In the genomic region with DNA sequence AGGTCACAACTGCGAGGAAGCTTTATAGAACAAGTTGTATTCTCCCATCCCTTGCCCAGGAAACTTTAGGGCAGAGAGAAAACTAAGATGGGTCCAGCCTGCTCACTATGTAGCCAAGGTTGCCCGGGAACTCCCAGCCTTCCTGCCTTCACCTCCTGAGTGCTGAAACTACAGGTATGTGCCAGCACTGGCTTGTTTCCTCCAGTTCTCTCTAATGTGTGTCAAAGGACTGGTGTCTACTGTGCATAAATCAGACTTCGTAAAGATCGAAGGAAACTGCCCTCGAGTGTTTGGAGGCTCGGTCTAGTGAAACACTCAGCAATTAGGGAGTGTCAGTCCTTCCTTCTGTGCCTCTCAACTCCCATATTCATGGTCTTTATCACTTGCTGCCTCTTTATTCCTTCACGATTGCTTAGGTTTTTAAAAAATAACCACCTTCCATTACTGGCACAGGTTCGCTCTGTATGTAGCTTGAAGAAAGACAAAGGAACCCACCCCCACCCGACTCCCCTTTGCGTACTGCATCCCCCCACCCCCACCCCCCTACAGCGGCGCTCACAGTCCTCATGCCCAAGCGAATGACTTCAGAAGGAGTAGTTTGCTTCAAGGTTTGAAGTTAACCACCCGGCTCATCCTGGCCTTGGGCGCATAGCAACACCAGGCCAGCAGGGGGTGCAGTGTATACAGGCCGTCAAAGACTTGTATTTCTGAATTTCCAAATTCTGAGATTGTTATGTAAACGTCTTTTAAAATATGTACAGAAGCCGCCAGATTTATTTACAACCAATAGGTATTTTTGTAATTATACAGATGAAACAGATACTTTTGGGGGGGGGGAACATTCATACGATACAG, we compare ENCODE assay signal across 8 mouse cellular contexts. TPM values are rescaled to one million over a fixed set of nuclear protein-coding genes. Genes with fewer than 3 reads are reported as not detected.
A peak's percentile ranks its signal among the peaks of the same experiment; 100 is the strongest.
DNase-seq lines count a peak whose midpoint lies in the region; ATAC-seq and TF ChIP-seq lines count a peak whose summit lies in the region.

No protein-coding gene starts in this region.

- H3K27me3 ChIP-seq in E14TG2a.4 (ENCODE audit: insufficient read depth, low read length): peaks cover 9% of the 10 kb centered on the region; the same call in 1 of the 2 replicates
- H3K27me3 ChIP-seq in forebrain, postnatal 0 days (ENCODE audit: insufficient read depth, low read length): no peaks in the 10 kb centered on the region
- H3K27me3 ChIP-seq in lung, embryonic 15.5 days: no peaks in the 10 kb centered on the region

- H3K27ac ChIP-seq in forebrain, postnatal 0 days (ENCODE audit: low read depth, low read length): no peak overlapping the region
- no peak overlapping the region for H3K27ac ChIP-seq in lung, embryonic 15.5 days

- peak; percentile 58; the same call in 1 of the 2 replicates for ATAC-seq in forebrain, postnatal 0 days
- ATAC-seq in lung, embryonic 15.5 days (ENCODE audit: borderline replicate concordance, extremely low read depth, low FRiP score, low TSS enrichment): no peak

- DNase-seq in c-Kit-positive CD71-positive TER-119-negative erythroid progenitor cells, embryonic 14.5 days (ENCODE audit: low read depth): peak; percentile 43
- peak; percentile 75 for DNase-seq in forebrain, postnatal 0 days
- DNase-seq in heart, postnatal 4 days: peak; percentile 88
- peak; percentile 83 for DNase-seq in layer of hippocampus, adult 9-10 months (ENCODE audit: low spot score)
- peak; percentile 31 for DNase-seq in ovary, adult 18-20 months (ENCODE audit: low spot score)
- DNase-seq in thymus, postnatal 0 days (ENCODE audit: low spot score): peak; percentile 85

- peak overlapping the region; percentile 51 for H3K4me2 ChIP-seq in forebrain, postnatal 0 days (ENCODE audit: low read depth)
- H3K4me2 ChIP-seq in lung, embryonic 15.5 days: peak overlapping the region; percentile 84

- H3K36me3 ChIP-seq in E14TG2a.4 (ENCODE audit: insufficient read depth, low read length): no peaks in the 10 kb centered on the region
- H3K36me3 ChIP-seq in forebrain, postnatal 0 days (ENCODE audit: insufficient read depth): no peaks in the 10 kb centered on the region
- no peaks in the 10 kb centered on the region for H3K36me3 ChIP-seq in lung, embryonic 15.5 days

- H3K9ac ChIP-seq in forebrain, postnatal 0 days: no peak overlapping the region
- H3K9ac ChIP-seq in lung, embryonic 15.5 days: no peak overlapping the region

- TF ChIP-seq CTCF in E14TG2a.4 (conservative IDR thresholded peaks at IDR 0.05; ENCODE audit: low read length): peak; percentile 91
- TF ChIP-seq CTCF in forebrain, postnatal 0 days (IDR thresholded peaks at IDR 0.05; ENCODE audit: low read depth): peak; percentile 82

- 0 out of 2 replicates have a peak, but pooled peaks cover 2% of the 10 kb centered on the region for H3K9me3 ChIP-seq in E14TG2a.4 (ENCODE audit: low read length)
- no peaks in the 10 kb centered on the region for H3K9me3 ChIP-seq in forebrain, postnatal 0 days (ENCODE audit: low read length)
- no peaks in the 10 kb centered on the region for H3K9me3 ChIP-seq in lung, embryonic 15.5 days

- no peak overlapping the region for H3K4me3 ChIP-seq in E14TG2a.4 (replicated peaks; ENCODE audit: low read length)
- H3K4me3 ChIP-seq in forebrain, postnatal 0 days (ENCODE audit: low read depth, low read length): no peak overlapping the region
- H3K4me3 ChIP-seq in lung, embryonic 15.5 days: peak overlapping the region; percentile 40; the same call in 1 of the 2 replicates

- peaks cover 19% of the 10 kb centered on the region for H3K4me1 ChIP-seq in E14TG2a.4 (replicated peaks; ENCODE audit: low read depth, low read length)
- H3K4me1 ChIP-seq in forebrain, postnatal 0 days (ENCODE audit: insufficient read depth): no peaks in the 10 kb centered on the region
- peaks cover 4% of the 10 kb centered on the region; the same call in 1 of the 2 replicates for H3K4me1 ChIP-seq in lung, embryonic 15.5 days

- 38% methylated on average over 19 of the region's 19 CpGs for WGBS in forebrain, postnatal 0 days
- 29% methylated on average over 19 of the region's 19 CpGs for WGBS in lung, embryonic 15.5 days

RNA-seq across cellular contexts. Expression of a gene that starts 24.6 kb away (rescaled TPM):
- total RNA-seq in forebrain, postnatal 0 days (2014; rRNA removed): 0.69 and 1.5 TPM in 2 replicates
- 0.30 and 0.40 TPM in 2 replicates for polyA plus RNA-seq in forebrain, postnatal 0 days (2015; fragmentation: Nextera tagmentation; extraction: Ambion mirVana)
- total RNA-seq in heart, postnatal 4 days (2021): not detected
- 0.06 TPM in 1 of 2 replicates, not detected in the other for polyA plus RNA-seq in lung, embryonic 15.5 days (2015; fragmentation: Nextera tagmentation; extraction: Ambion mirVana)
- not detected in 2 replicates for polyA plus RNA-seq in thymus, postnatal 0 days (2015; fragmentation: Nextera tagmentation; extraction: Ambion mirVana)

RNA-seq across cellular contexts. Expression of a gene that starts 25.7 kb away (rescaled TPM):
- 1.1 TPM in 1 of 2 replicates, not detected in the other for total RNA-seq in forebrain, postnatal 0 days (2014; rRNA removed)
- polyA plus RNA-seq in forebrain, postnatal 0 days (2015; fragmentation: Nextera tagmentation; extraction: Ambion mirVana): 0.34 TPM in 1 of 2 replicates, not detected in the other
- total RNA-seq in heart, postnatal 4 days (2021): not detected
- 0.27 and 0.44 TPM in 2 replicates for polyA plus RNA-seq in lung, embryonic 15.5 days (2015; fragmentation: Nextera tagmentation; extraction: Ambion mirVana)
- 0.39 and 0.90 TPM in 2 replicates for polyA plus RNA-seq in thymus, postnatal 0 days (2015; fragmentation: Nextera tagmentation; extraction: Ambion mirVana)

RNA-seq across cellular contexts. Expression of a gene that starts 47.8 kb away (rescaled TPM):
- total RNA-seq in forebrain, postnatal 0 days (2014; rRNA removed): 90.6 and 96.9 TPM in 2 replicates
- polyA plus RNA-seq in forebrain, postnatal 0 days (2015; fragmentation: Nextera tagmentation; extraction: Ambion mirVana): 152 and 154 TPM in 2 replicates
- total RNA-seq in heart, postnatal 4 days (2021): 10 to 100 TPM; 52.5 to 54.5 TPM
- 126 and 129 TPM in 2 replicates for polyA plus RNA-seq in lung, embryonic 15.5 days (2015; fragmentation: Nextera tagmentation; extraction: Ambion mirVana)
- 122 and 141 TPM in 2 replicates for polyA plus RNA-seq in thymus, postnatal 0 days (2015; fragmentation: Nextera tagmentation; extraction: Ambion mirVana)

Comparison
In these comparisons a context has a peak if more than half of its experiments do, and no peak if none do; other contexts are left out.
1. DNase-seq: peak in every context shown above with its lines; median percentile 88 in heart, postnatal 4 days; 85 in thymus, postnatal 0 days; 83 in layer of hippocampus, adult 9-10 months; 75 in forebrain, postnatal 0 days; 43 in c-Kit-positive CD71-positive TER-119-negative erythroid progenitor cells, embryonic 14.5 days; 31 in ovary, adult 18-20 months.